ENCODE assay signal across 8 mouse cellular contexts in genomic region chr15:40475659-40476355, GRCm38 (mm10).
DNase-seq lines count a peak whose midpoint lies in the region; ATAC-seq and TF ChIP-seq lines count a peak whose summit lies in the region.

No protein-coding gene starts in this region.

- H3K4me2 ChIP-seq in neural tube, embryonic 15.5 days: peak overlapping the region; percentile 1; the same call in 1 of the 2 replicates
- H3K4me2 ChIP-seq in liver, postnatal 0 days (ENCODE audit: low read depth, low read length): no peak overlapping the region

- DNase-seq in adrenal gland, adult (ENCODE audit: inconsistent age in 2 of 2, low spot score in 1 of 2): peak; percentile 6 to 25
- DNase-seq in adrenal gland, adult 8-10 months: no peak
- DNase-seq in liver, adult 2 months (ENCODE audit: extremely low read depth, low read depth, low spot score): peak; percentile 8
- no peak for DNase-seq in liver
- peak; percentile 21 to 24 for DNase-seq in heart, postnatal 14 days
- no peak for DNase-seq in spleen, postnatal 4 days (ENCODE audit: low spot score in 2 of 2)
- DNase-seq in liver, postnatal 0 days: no peak

- no peak for TF ChIP-seq POLR2A in liver, adult 2 months (IDR thresholded peaks at IDR 0.05; ENCODE audit: extremely low read depth, insufficient read depth, low read length)

- H3K9ac ChIP-seq in liver, adult 2 months (ENCODE audit: low read depth, low read length): no peak overlapping the region
- H3K9ac ChIP-seq in neural tube, embryonic 15.5 days (replicated peaks): no peak overlapping the region
- H3K9ac ChIP-seq in liver, postnatal 0 days (replicated peaks): no peak overlapping the region

- 71% methylated on average over 7 of the region's 7 CpGs for WGBS in liver, adult 2 months
- WGBS in neural tube, embryonic 15.5 days: 45% methylated on average over 7 of the region's 7 CpGs
- 66% methylated on average over 7 of the region's 7 CpGs for WGBS in liver, postnatal 0 days (ENCODE audit: insufficient replicate concordance)

- H3K9me3 ChIP-seq in neural tube, embryonic 15.5 days (replicated peaks): no peaks in the 10 kb centered on the region
- H3K9me3 ChIP-seq in liver, postnatal 0 days (ENCODE audit: low read length): no peaks in the 10 kb centered on the region

- intact Hi-C loops in heart, postnatal 14 days (cut with DNase I): no loop called here

- no peaks in the 10 kb centered on the region for H3K79me2 ChIP-seq in liver, adult 2 months (ENCODE audit: control insufficient read depth, insufficient read depth, low read length)

- H3K4me1 ChIP-seq in liver, adult 2 months (ENCODE audit: control insufficient read depth, insufficient read depth, low read length): no peaks in the 10 kb centered on the region
- peaks cover 9% of the 10 kb centered on the region; the same call in 1 of the 2 replicates for H3K4me1 ChIP-seq in neural tube, embryonic 15.5 days
- no peaks in the 10 kb centered on the region for H3K4me1 ChIP-seq in liver, postnatal 0 days (ENCODE audit: insufficient read depth)

- no peaks in the 10 kb centered on the region for H3K27me3 ChIP-seq in liver, adult 2 months (ENCODE audit: control insufficient read depth, insufficient read depth, low read length)
- H3K27me3 ChIP-seq in neural tube, embryonic 15.5 days (replicated peaks): no peaks in the 10 kb centered on the region
- H3K27me3 ChIP-seq in liver, postnatal 0 days (ENCODE audit: insufficient read depth, low read length): no peaks in the 10 kb centered on the region

- H3K27ac ChIP-seq in liver, adult 2 months (replicated peaks; ENCODE audit: insufficient read depth, low read depth, low read length): no peak overlapping the region
- peak overlapping the region; percentile 19; the same call in 1 of the 2 replicates for H3K27ac ChIP-seq in neural tube, embryonic 15.5 days (replicated peaks)
- no peak overlapping the region for H3K27ac ChIP-seq in liver, postnatal 0 days (ENCODE audit: low read depth)

- peak; percentile 73; the same call in 1 of the 2 replicates for ATAC-seq in neural tube, embryonic 15.5 days (ENCODE audit: low FRiP score)
- ATAC-seq in liver, postnatal 0 days: no peak

- TF ChIP-seq CTCF in liver, adult 2 months (IDR thresholded peaks at IDR 0.05; ENCODE audit: low read depth, low read length): no peak
- TF ChIP-seq CTCF in liver, postnatal 0 days (IDR thresholded peaks at IDR 0.05; ENCODE audit: low read depth): no peak

- TF ChIP-seq EP300 in liver, postnatal 0 days (IDR thresholded peaks at IDR 0.05; ENCODE audit: low read depth): no peak

- no peaks in the 10 kb centered on the region for H3K36me3 ChIP-seq in liver, adult 2 months (ENCODE audit: control insufficient read depth, insufficient read depth, low read length)
- H3K36me3 ChIP-seq in neural tube, embryonic 15.5 days: no peaks in the 10 kb centered on the region
- no peaks in the 10 kb centered on the region for H3K36me3 ChIP-seq in liver, postnatal 0 days (replicated peaks; ENCODE audit: insufficient read depth, low read length)

- H3K4me3 ChIP-seq in liver, adult 2 months (ENCODE audit: insufficient read depth, low read depth, low read length): no peak overlapping the region
- H3K4me3 ChIP-seq in neural tube, embryonic 15.5 days (replicated peaks): no peak overlapping the region
- H3K4me3 ChIP-seq in liver, postnatal 0 days (ENCODE audit: low read depth, low read length): no peak overlapping the region

Comparison
In these comparisons a context has a peak if more than half of its experiments do, and no peak if none do; other contexts are left out.
1. DNase-seq: peak in adrenal gland, adult (2 of 2), liver, adult 2 months (single experiment) and heart, postnatal 14 days (2 of 2); none in adrenal gland, adult 8-10 months (single experiment), liver (single experiment), spleen, postnatal 4 days (0 of 2) and liver, postnatal 0 days (single experiment).